Mouse (Mus musculus): Measurements from ENCODE around the gene Pfpl. TPM values are rescaled to one million over a fixed set of nuclear protein-coding genes. Genes with fewer than 3 reads are reported as not detected.
A peak's percentile ranks its signal among the peaks of the same experiment; 100 is the strongest.

Gene Pfpl
- total RNA-seq (2021): not detected
- long read RNA-seq, experiment 1: 0 reads
- long read RNA-seq, experiment 2: 0 reads

- no peak for DNase-seq
These were observed at the start of gene Pfpl for GRCm38 (mm10) chr19:12427605-12428004. Gene Pfpl (plus strand): TSS chr19:12427905.

GRCm38 (mm10) chr19:12386979-12387378, 40.7 kb upstream of the Pfpl start, which contains the start of gene Olfr1440:
Gene Olfr1440 (plus strand): TSS chr19:12387279.
- DNase-seq: no peak

- no peak for DNase-seq
These were observed 14.0 kb upstream of the Pfpl start for GRCm38 (mm10) chr19:12413737-12414136.

- DNase-seq: no peak
These were observed 10.3 kb upstream of the Pfpl start, which contains the start of gene Olfr1441 for GRCm38 (mm10) chr19:12417361-12417760. Gene Olfr1441 (plus strand): TSS chr19:12417433.

- DNase-seq: no peak
These were observed 9.4 kb upstream of the Pfpl start for GRCm38 (mm10) chr19:12418312-12418711.

- DNase-seq: no peak
These were observed 7.2 kb upstream of the Pfpl start for GRCm38 (mm10) chr19:12420555-12420954.

GRCm38 (mm10) chr19:12421680-12422079, 6.0 kb upstream of the Pfpl start:
- no peak for DNase-seq

GRCm38 (mm10) chr19:12427101-12427500, 604 bp upstream of the Pfpl start:
- DNase-seq: no peak

GRCm38 (mm10) chr19:12433033-12433432, 5.3 kb downstream of the Pfpl start:
- DNase-seq: peak; percentile 43

- no peak for DNase-seq
These were observed 7.3 kb downstream of the Pfpl start for GRCm38 (mm10) chr19:12435011-12435416.

- DNase-seq: no peak
These were observed 8.2 kb downstream of the Pfpl start for GRCm38 (mm10) chr19:12435750-12436524.

GRCm38 (mm10) chr19:12439581-12439980, 11.9 kb downstream of the Pfpl start:
- no peak for DNase-seq

GRCm38 (mm10) chr19:12440103-12440725, 12.5 kb downstream of the Pfpl start:
- DNase-seq: no peak

GRCm38 (mm10) chr19:12442560-12442959, 14.9 kb downstream of the Pfpl start:
- no peak for DNase-seq

- no peak for DNase-seq
These were observed 17.3 kb downstream of the Pfpl start for GRCm38 (mm10) chr19:12445014-12445413.

- no peak for DNase-seq
These were observed 29.8 kb downstream of the Pfpl start for GRCm38 (mm10) chr19:12457401-12458066.

- DNase-seq: no peak
These were observed 31.8 kb downstream of the Pfpl start for GRCm38 (mm10) chr19:12459516-12459915.

GRCm38 (mm10) chr19:12460282-12461249, 32.9 kb downstream of the Pfpl start, which contains the start of gene Mpeg1:
Gene Mpeg1 (plus strand): TSS chr19:12460779.
- no peak for DNase-seq

- no peak for DNase-seq
These were observed 35.4 kb downstream of the Pfpl start for GRCm38 (mm10) chr19:12462851-12463721.

- DNase-seq: peak; percentile 32
These were observed 36.0 kb downstream of the Pfpl start for GRCm38 (mm10) chr19:12463722-12464035.

- no peak for DNase-seq
These were observed 36.4 kb downstream of the Pfpl start for GRCm38 (mm10) chr19:12464127-12464526.

Data from adrenal gland, postnatal 10 days (tissue).